Mouse (Mus musculus) forelimb bud, embryonic 11.5 days (tissue): ENCODE measurements around the gene Stk11.

Experiments
- DNase-seq: peaks from one replicate; pipeline ENCODE4 v3.0.0-alpha.2; 2012; ENCODE audit warnings: low read depth, low spot score

Stk11 gene

GRCm38 (mm10) chr10:80170052-80170451, 54.4 kb downstream of the Stk11 start:
- no peak for DNase-seq

GRCm38 (mm10) chr10:80170601-80171021, 55.0 kb downstream of the Stk11 start:
- no peak for DNase-seq

GRCm38 (mm10) chr10:80171252-80171651, 55.6 kb downstream of the Stk11 start:
- DNase-seq, result no peak

GRCm38 (mm10) chr10:80171760-80172526, 56.3 kb downstream of the Stk11 start:
- no peak for DNase-seq

GRCm38 (mm10) chr10:80172527-80173292, 57.1 kb downstream of the Stk11 start, which contains the start of gene 1600002K03Rik:
TSS of gene 1600002K03Rik (plus strand) at chr10:80172944.
- DNase-seq, result peak; percentile 92

GRCm38 (mm10) chr10:80173358-80173757, 57.8 kb downstream of the Stk11 start:
- no peak for DNase-seq

GRCm38 (mm10) chr10:80173955-80174640, 58.5 kb downstream of the Stk11 start:
- no peak for DNase-seq

- DNase-seq, result no peak
Measured at GRCm38 (mm10) chr10:80174705-80175104, 59.1 kb downstream of the Stk11 start.

- DNase-seq, result peak; percentile 64
Measured at GRCm38 (mm10) chr10:80175536-80176269, 60.1 kb downstream of the Stk11 start.

GRCm38 (mm10) chr10:80176270-80176834, 60.7 kb downstream of the Stk11 start:
- DNase-seq, result no peak

- no peak for DNase-seq
Measured at GRCm38 (mm10) chr10:80177441-80178279, 62.1 kb downstream of the Stk11 start.

- no peak for DNase-seq
Measured at GRCm38 (mm10) chr10:80179068-80180051, 63.8 kb downstream of the Stk11 start, which contains the start of gene Efna2. TSS of gene Efna2 (plus strand) at chr10:80179482.
